Mouse (Mus musculus) brain, adult 10 weeks (tissue): Measurements from ENCODE around the gene Cenpe. TPM values are rescaled to one million over a fixed set of nuclear protein-coding genes. Genes with fewer than 3 reads are reported as not detected.

Source experiments
- polyA plus RNA-seq: library from polyadenylated mRNA; stranded (reverse); fragments of 350-450 nt; fragmentation: Illumina TruSeq; extraction: RNeasy Lipid Tissue Mini Kit (QIAGEN cat#74804); gene quantifications from one replicate; pipeline ENCODE4 v1.2.3, GENCODE M21; 2015; ENCODE audit warnings: low read depth, low replicate concordance

The Cenpe gene
- polyA plus RNA-seq = 0.28 TPM

GRCm38 (mm10) chr3:135211805-135212657 is at the start of gene Cenpe:
TSS of gene Cenpe (plus strand) at chr3:135212537.

GRCm38 (mm10) chr3:135280669-135281415 is 68.5 kb downstream of the Cenpe start, which contains the start of gene Bdh2:
TSS of gene Bdh2 (plus strand) at chr3:135281221.

DNA sequence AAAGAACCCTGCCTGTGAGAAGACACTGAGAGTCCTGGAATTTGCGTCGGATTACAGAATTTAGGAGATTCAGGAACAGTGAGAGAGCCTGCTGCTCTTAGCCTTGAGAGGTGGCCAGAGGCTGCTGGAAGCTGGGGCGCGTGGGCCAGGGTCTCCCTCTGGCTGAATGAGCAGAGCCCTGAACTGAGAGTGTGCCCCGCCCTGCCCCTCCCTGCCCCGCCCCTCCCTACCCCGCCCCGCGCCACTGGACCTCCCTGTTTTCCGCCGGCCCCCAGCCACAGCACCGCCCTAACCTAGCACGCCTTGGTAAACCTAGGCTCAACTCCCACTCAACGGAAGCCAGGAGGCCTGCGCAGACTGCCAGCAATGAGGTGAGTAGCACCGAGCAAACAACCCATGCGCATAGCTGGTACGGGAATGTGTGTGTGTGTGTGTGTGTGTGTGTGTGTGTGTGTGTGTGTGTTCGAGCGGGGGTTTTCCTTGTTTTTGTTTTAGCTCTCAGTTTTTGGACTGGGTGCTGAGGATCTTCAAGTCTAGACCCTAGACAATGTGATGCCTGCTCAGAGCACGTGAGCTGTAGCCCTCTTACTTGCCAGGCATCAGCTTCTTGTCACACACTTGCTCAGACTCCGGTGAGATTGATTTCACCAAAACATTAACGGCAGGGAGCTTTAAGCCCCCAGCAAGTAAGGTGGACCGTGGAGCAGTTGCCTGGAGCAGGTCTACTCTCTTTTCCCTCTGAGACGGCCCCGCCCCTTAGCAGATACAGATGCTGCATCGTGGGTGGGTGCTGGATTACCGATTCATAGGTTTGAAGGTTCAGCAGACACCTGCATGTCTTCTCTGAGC is 95.3 kb downstream of the Cenpe start, which contains the start of gene Slc9b2:
Gene Slc9b2 (plus strand): TSS at position 290 of the 849 bp plus-strand sequence.

Other genes starting within 250 kb of the Cenpe start
- 3.1 TPM for gene Bdh2, start 68.7 kb downstream of the Cenpe start, polyA plus RNA-seq
- 4.0 TPM for gene Slc9b2, start 95.2 kb downstream of the Cenpe start, polyA plus RNA-seq
- gene Slc9b1, start 135.5 kb downstream of the Cenpe start, polyA plus RNA-seq = not detected
- gene Cisd2, start 211.4 kb downstream of the Cenpe start, polyA plus RNA-seq = 56.9 TPM
- 360 TPM for gene Ube2d3, start 225.6 kb downstream of the Cenpe start, polyA plus RNA-seq